Mouse (Mus musculus) heart, embryonic 12.5 days (tissue): ENCODE results near the gene Mettl7b. TPM values are rescaled to one million over a fixed set of nuclear protein-coding genes. Genes with fewer than 3 reads are reported as not detected.

ENCODE experiments used
- ATAC-seq: fragments of 200-750 bp; cut with Nextera tagmentation; 2 replicates; pipeline ENCODE4 v1.8.0; 2017; ENCODE audit warnings: moderate TSS enrichment, moderate library complexity; ENCODE audit not compliant: insufficient number of reproducible peaks, low FRiP score
- H3K27ac ChIP-seq: fragments of 300-500 bp; sonication (generic); 2 replicates; pipeline ENCODE4 v1.5.1; 2016; ENCODE audit warnings: mild to moderate bottlenecking, moderate library complexity; ENCODE audit not compliant: poor library complexity, severe bottlenecking
- H3K27me3 ChIP-seq: fragments of 300-500 bp; sonication (generic); replicated peaks from 2 replicates; pipeline ENCODE4 v1.6.1; 2016; ENCODE audit warnings: mild to moderate bottlenecking, moderate library complexity
- H3K36me3 ChIP-seq: fragments of 300-500 bp; sonication (generic); 2 replicates; pipeline ENCODE4 v1.6.1; 2016; ENCODE audit warnings: mild to moderate bottlenecking, moderate library complexity
- H3K4me1 ChIP-seq: fragments of 300-500 bp; sonication (generic); replicated peaks from 2 replicates; pipeline ENCODE4 v1.6.1; 2016; ENCODE audit warnings: mild to moderate bottlenecking
- H3K4me2 ChIP-seq: fragments of 300-500 bp; sonication (generic); 2 replicates; pipeline ENCODE4 v1.6.1; 2016; ENCODE audit warnings: mild to moderate bottlenecking, moderate library complexity
- H3K4me3 ChIP-seq: fragments of 300-500 bp; sonication (generic); 2 replicates; pipeline ENCODE4 v1.5.1; 2016; ENCODE audit warnings: mild to moderate bottlenecking
- H3K9ac ChIP-seq: fragments of 300-500 bp; sonication (generic); 2 replicates; pipeline ENCODE4 v1.6.1; 2016; ENCODE audit warnings: mild to moderate bottlenecking, moderate library complexity
- H3K9me3 ChIP-seq: fragments of 300-500 bp; sonication (generic); replicated peaks from 2 replicates; pipeline ENCODE4 v1.6.1; 2016; ENCODE audit warnings: mild to moderate bottlenecking, moderate library complexity
- WGBS: fragments of 180-500 bp; shearing (Covaris S2); methylation state at CpG from one replicate; pipeline ENCODE4 v1.1.7; 2016; 5-methylcytosine and 5-hydroxymethylcytosine counted together
- polyA plus RNA-seq: library from polyadenylated mRNA; unstranded; fragments of >200 nt; fragmentation: Nextera tagmentation; extraction: Ambion mirVana; gene quantifications from 2 replicates; pipeline ENCODE4 v1.2.1, GENCODE M21; 2016

Mettl7b gene
- polyA plus RNA-seq, 1 experiment from 2014 or later, result not detected

DNA sequence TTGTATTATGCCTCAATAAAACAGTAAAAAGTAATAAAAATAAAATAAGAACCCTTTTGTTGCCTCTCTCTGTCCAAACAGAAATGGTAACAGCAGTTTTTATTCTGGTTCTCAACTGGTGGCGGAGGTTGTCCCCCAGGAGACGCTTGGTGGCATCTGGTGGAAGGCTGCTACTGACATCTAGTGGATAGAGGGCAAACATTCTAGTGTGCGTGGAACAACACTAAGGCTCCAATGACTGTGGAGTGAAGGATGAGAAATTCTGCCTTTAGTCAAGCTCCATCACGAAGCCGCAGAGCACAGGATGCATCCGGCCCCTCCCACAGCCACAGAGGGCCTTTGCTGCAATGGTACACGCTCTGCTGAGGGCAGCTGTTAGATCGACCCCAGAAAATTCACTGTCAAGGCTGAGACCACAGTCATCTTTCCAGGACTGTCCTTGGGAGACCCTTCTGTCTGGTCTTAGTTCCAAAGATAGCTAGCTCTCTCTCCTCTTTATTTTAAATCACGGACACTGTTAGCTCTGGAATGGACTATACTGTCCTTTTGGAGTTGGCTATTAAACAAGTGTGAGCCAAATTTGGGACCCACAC, 16.8 kb upstream of the Mettl7b start:
- peaks cover 25% of the 10 kb centered on the region for H3K4me1 ChIP-seq
- no peak overlapping the region for H3K9ac ChIP-seq
- no peaks in the 10 kb centered on the region for H3K36me3 ChIP-seq
- no peaks in the 10 kb centered on the region for H3K27me3 ChIP-seq
- WGBS, result 19% methylated on average over 9 of the region's 9 CpGs
- no peaks in the 10 kb centered on the region for H3K9me3 ChIP-seq
- no peak overlapping the region for H3K27ac ChIP-seq
- no peak overlapping the region for H3K4me3 ChIP-seq
- ATAC-seq, result 0 out of 2 replicates have a peak, but pooled peaks have one; percentile 43
- no peak overlapping the region for H3K4me2 ChIP-seq

DNA sequence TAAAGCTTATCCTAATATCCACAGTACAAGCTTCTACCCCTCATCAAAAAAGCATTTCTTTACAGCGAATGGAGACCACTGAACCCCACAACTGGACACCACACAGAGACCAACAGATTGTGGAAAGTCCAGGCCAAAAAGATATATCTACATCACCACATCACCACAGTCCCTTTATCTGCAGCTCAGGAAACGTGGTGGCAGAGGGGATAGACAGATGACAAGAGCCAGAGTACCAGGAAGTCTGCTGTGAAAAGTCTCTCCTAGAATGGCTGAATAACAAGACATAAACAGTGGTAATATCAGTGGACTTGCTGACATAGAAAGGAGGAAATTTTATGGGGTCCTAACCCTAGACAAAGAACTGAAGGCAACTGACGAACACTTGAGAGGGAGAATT, 15.6 kb upstream of the Mettl7b start:
- 30% methylated on average over 3 of the region's 3 CpGs for WGBS
- Histone ChIP-seq H3K4me2 (no peak overlapping the region), H3K27ac (peak overlapping the region; percentile 49; the same call in 1 of the 2 replicates), H3K9ac (no peak overlapping the region), H3K4me3 (no peak overlapping the region), H3K4me1 (peaks cover 22% of the 10 kb centered on the region), H3K9me3 (no peaks in the 10 kb centered on the region), H3K36me3 (no peaks in the 10 kb centered on the region), H3K27me3 (no peaks in the 10 kb centered on the region)
- ATAC-seq, result peak; percentile 55

- H3K9ac ChIP-seq, result no peak overlapping the region
- no peak overlapping the region for H3K4me3 ChIP-seq
- WGBS, result 65% methylated on average over 4 of the region's 4 CpGs
- H3K27ac ChIP-seq, result no peak overlapping the region
- no peaks in the 10 kb centered on the region for H3K9me3 ChIP-seq
- peaks cover 12% of the 10 kb centered on the region; the same call in 1 of the 2 replicates for H3K4me1 ChIP-seq
- no peaks in the 10 kb centered on the region for H3K36me3 ChIP-seq
- H3K27me3 ChIP-seq, result no peaks in the 10 kb centered on the region
- H3K4me2 ChIP-seq, result no peak overlapping the region
- ATAC-seq, result no peak
Measured at GRCm38 (mm10) chr10:128972841-128973240, 12.1 kb upstream of the Mettl7b start.

GRCm38 (mm10) chr10:128970740-128971250, 10.0 kb upstream of the Mettl7b start:
- ATAC-seq, result no peak
- H3K4me1 ChIP-seq, result peaks cover under 1% of the 10 kb centered on the region; the same call in 1 of the 2 replicates
- WGBS, result 25% methylated on average over 1 of the region's 1 CpGs

DNA sequence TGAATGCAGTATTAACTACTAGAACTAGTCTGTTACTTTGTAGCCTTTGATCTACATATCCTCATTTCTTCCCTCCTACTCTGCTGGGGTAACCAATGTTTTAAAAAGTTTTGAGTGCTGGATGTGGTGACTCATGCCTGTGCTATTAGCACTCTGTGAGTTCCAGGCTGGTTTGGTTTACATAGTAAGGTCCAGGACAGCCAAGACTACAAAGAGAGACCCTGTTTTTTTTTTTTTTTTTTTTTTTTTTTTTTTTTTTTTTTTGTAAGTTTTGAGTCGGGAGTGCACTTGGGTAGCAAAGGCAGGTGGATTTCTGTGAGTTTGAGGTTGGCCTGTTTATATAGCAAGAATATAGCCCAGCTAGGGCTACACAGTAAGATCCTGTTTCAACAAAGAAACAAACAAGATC, 7.6 kb upstream of the Mettl7b start:
- no peaks in the 10 kb centered on the region for H3K36me3 ChIP-seq
- H3K9ac ChIP-seq, result no peak overlapping the region
- no peak for ATAC-seq
- no peaks in the 10 kb centered on the region for H3K4me1 ChIP-seq
- no peaks in the 10 kb centered on the region; the same call in 1 of the 2 replicates for H3K27me3 ChIP-seq
- H3K9me3 ChIP-seq, result no peaks in the 10 kb centered on the region
- H3K4me2 ChIP-seq, result no peak overlapping the region
- no peak overlapping the region for H3K27ac ChIP-seq
- no peak overlapping the region for H3K4me3 ChIP-seq
- WGBS, result 28% methylated on average over 1 of the region's 1 CpGs

More at GRCm38 (mm10) chr10:128970740-128971250, 10.0 kb upstream of the Mettl7b start:
- Histone ChIP-seq H3K36me3 (no peaks in the 10 kb centered on the region), H3K9me3 (no peaks in the 10 kb centered on the region), H3K4me3 (no peak overlapping the region), H3K9ac (no peak overlapping the region), H3K4me2 (no peak overlapping the region), H3K27ac (no peak overlapping the region), H3K27me3 (no peaks in the 10 kb centered on the region)

GRCm38 (mm10) chr10:128965871-128966270, 5.1 kb upstream of the Mettl7b start:
- H3K4me1 ChIP-seq, result no peaks in the 10 kb centered on the region
- H3K9ac ChIP-seq, result no peak overlapping the region
- ATAC-seq, result no peak
- no peaks in the 10 kb centered on the region; the same call in 1 of the 2 replicates for H3K27me3 ChIP-seq
- H3K27ac ChIP-seq, result no peak overlapping the region
- H3K9me3 ChIP-seq, result no peaks in the 10 kb centered on the region
- WGBS, result 80% methylated on average over 6 of the region's 6 CpGs
- no peaks in the 10 kb centered on the region for H3K36me3 ChIP-seq
- H3K4me3 ChIP-seq, result no peak overlapping the region
- H3K4me2 ChIP-seq, result no peak overlapping the region

DNA sequence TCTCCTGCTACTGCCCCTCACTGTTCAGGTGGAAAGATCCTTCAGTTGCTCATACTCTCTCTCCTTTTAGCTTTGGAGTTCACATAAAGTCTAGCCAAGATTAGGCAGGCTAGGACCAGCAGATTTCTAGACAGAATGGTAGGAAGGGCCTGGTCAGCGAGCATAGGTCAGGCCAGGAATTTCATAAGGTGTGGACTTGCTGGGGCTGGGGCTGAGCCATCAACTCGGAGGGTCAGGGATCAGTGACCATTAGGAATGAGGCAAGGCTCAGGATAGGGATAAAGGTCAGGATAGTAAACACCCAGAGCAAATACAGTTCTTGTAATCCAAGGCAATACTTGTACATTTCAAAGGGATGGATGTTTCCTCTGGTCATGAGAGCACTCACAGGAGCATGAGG, 4.2 kb upstream of the Mettl7b start:
- WGBS, result 64% methylated on average over 2 of the region's 2 CpGs

DNA sequence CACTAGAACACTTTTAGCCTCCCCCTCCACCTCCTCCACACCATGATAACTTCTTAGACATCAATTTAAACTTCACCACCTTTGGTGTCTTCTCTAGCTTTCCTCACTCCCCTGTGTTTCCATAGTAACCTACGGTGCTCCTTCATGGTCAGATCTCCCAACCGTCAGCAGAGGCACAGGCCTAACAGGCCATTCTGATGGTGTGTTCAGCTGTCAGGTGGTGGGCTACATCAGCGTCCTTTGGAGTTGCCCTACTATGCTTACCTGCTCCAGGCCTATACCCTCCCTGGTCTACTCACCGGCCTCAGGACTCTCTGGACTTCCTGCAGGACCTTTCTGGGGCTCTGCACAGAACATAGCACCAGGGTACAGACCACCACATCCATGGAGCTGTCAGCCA, 646 bp downstream of the Mettl7b start:
- H3K9ac ChIP-seq, result no peak overlapping the region
- no peaks in the 10 kb centered on the region for H3K36me3 ChIP-seq
- H3K4me2 ChIP-seq, result no peak overlapping the region
- 66% methylated on average over 4 of the region's 4 CpGs for WGBS
- H3K4me1 ChIP-seq, result no peaks in the 10 kb centered on the region
- peaks cover 16% of the 10 kb centered on the region; the same call in 1 of the 2 replicates for H3K27me3 ChIP-seq
- no peaks in the 10 kb centered on the region for H3K9me3 ChIP-seq
- no peak for ATAC-seq
- no peak overlapping the region for H3K27ac ChIP-seq
- H3K4me3 ChIP-seq, result no peak overlapping the region

More for the DNA sequence above, 4.2 kb upstream of the Mettl7b start:
- Histone ChIP-seq H3K4me2 (no peak overlapping the region), H3K4me1 (no peaks in the 10 kb centered on the region), H3K27ac (no peak overlapping the region), H3K4me3 (no peak overlapping the region), H3K36me3 (no peaks in the 10 kb centered on the region), H3K27me3 (no peaks in the 10 kb centered on the region; the same call in 1 of the 2 replicates), H3K9me3 (no peaks in the 10 kb centered on the region), H3K9ac (no peak overlapping the region)
- no peak for ATAC-seq

GRCm38 (mm10) chr10:128958340-128958739, 2.4 kb downstream of the Mettl7b start:
- Histone ChIP-seq H3K4me1 (no peaks in the 10 kb centered on the region), H3K27ac (no peak overlapping the region), H3K9ac (no peak overlapping the region), H3K9me3 (no peaks in the 10 kb centered on the region), H3K4me3 (no peak overlapping the region), H3K27me3 (peaks cover 16% of the 10 kb centered on the region; the same call in 1 of the 2 replicates), H3K36me3 (no peaks in the 10 kb centered on the region), H3K4me2 (no peak overlapping the region)
- 75% methylated on average over 10 of the region's 10 CpGs for WGBS
- ATAC-seq, result no peak

GRCm38 (mm10) chr10:128950208-128950887, 10.4 kb downstream of the Mettl7b start:
- peaks cover 7% of the 10 kb centered on the region for H3K27me3 ChIP-seq
- WGBS, result 57% methylated on average over 16 of the region's 16 CpGs
- no peaks in the 10 kb centered on the region; the same call in 1 of the 2 replicates for H3K9me3 ChIP-seq
- H3K4me3 ChIP-seq, result no peak overlapping the region
- H3K27ac ChIP-seq, result no peak overlapping the region
- H3K4me2 ChIP-seq, result no peak overlapping the region
- no peaks in the 10 kb centered on the region; the same call in 1 of the 2 replicates for H3K4me1 ChIP-seq
- no peaks in the 10 kb centered on the region for H3K36me3 ChIP-seq
- no peak overlapping the region for H3K9ac ChIP-seq
- ATAC-seq, result no peak

- Histone ChIP-seq H3K27ac (no peak overlapping the region), H3K36me3 (no peaks in the 10 kb centered on the region), H3K27me3 (peaks cover 12% of the 10 kb centered on the region), H3K9me3 (no peaks in the 10 kb centered on the region; the same call in 1 of the 2 replicates), H3K4me2 (no peak overlapping the region), H3K9ac (no peak overlapping the region), H3K4me3 (no peak overlapping the region), H3K4me1 (no peaks in the 10 kb centered on the region; the same call in 1 of the 2 replicates)
- 81% methylated on average over 4 of the region's 4 CpGs for WGBS
- no peak for ATAC-seq
Measured at GRCm38 (mm10) chr10:128947496-128947895, 13.3 kb downstream of the Mettl7b start.
